Mouse (Mus musculus) small intestine, adult 2 months (tissue): ENCODE measurements at regions not wholly inside any gene's neighbourhood (a gene's known extent, or its start where the extent isn't known, plus 50 kb on each side); places are given as distances from the start of the nearest gene placed in this dataset.

Experiments
- CTCF ChIP-seq: fragments of 200-500 bp; IDR thresholded peaks from 2 replicates; pipeline ENCODE4 v1.5.1; 2012; ENCODE audit warnings: low read depth, mild to moderate bottlenecking, control low read depth, inconsistent platforms, low read length, moderate library complexity, mixed read lengths; ENCODE audit not compliant: insufficient replicate concordance, insufficient read length; ENCODE audit errors: extremely low read depth
- POLR2A ChIP-seq: fragments of 200-500 bp; IDR thresholded peaks from 2 replicates; pipeline ENCODE4 v1.6.1; 2012; ENCODE audit warnings: low read depth, mild to moderate bottlenecking, control low read depth, inconsistent platforms, low read length, moderate library complexity

DNA sequence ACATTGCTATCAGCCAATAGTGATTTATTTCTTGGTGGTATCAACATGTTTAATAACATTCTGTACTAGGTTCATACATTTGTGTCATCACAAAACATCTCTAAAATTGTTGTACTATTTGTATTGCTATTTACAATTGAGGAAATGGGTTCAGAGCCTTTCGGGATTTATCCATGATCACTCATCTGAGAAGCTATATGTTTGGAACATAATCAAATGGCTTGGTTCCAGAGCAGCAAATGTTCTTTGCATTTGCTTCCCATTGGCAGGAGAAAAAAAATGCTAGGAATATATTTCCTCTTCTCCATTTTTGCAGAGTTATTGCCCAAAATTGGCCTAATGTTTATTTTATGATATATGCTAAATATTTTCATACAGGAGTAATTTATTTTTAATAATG lies 537.3 kb downstream of the Olfm4 start:
- TF ChIP-seq CTCF (no peak), POLR2A (no peak)
